Mouse (Mus musculus) megakaryocyte, adult 5-6 weeks (primary cell): ENCODE measurements at regions not wholly inside any gene's neighbourhood (a gene's known extent, or its start where the extent isn't known, plus 50 kb on each side); places are given as distances from the start of the nearest gene placed in this dataset.

ENCODE experiments used
- ATAC-seq: 2 replicates; pipeline ENCODE4 v1.8.0; 2016; ENCODE audit warnings: mild to moderate bottlenecking, inconsistent platforms; ENCODE audit not compliant: poor library complexity, severe bottlenecking

DNA sequence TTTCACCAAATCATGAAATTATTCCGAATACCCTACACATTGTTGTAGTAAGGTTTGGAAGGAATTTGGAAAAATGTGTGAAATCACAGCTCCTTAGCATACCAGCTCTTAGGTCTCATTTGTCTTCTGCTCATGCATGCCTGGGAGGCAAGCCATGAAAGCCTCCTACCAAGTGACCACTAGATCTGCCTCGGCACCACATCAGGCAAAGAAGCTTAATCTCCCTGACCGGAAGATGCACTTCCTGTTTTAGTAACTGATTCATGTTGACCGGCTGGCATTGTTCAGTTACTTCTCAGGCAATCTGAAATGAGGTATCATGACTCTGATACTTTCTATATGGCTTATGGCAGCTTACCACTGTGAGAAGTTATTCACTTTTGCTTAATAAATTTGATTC is 345.2 kb upstream of the Camk1g start:
- ATAC-seq, result no peak

DNA sequence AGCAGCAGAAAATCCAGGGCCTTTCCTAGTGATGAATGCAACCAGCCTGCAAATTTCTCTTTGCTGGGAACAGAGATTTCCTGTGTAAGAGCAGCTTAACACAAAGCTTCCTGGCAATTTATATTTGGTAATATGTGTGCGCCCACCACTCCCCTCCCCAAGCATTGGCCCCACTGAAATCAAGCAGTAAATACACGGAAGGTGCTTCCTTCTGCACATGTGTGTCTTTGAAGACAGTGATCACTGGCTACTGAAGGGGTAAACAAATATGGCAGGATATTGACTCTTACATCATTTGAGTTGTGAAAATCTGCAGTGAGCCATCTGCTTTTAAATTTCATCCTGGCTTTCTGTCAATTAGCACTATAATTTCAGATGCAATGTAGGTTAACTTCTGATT is 344.5 kb upstream of the Camk1g start:
- no peak for ATAC-seq

DNA sequence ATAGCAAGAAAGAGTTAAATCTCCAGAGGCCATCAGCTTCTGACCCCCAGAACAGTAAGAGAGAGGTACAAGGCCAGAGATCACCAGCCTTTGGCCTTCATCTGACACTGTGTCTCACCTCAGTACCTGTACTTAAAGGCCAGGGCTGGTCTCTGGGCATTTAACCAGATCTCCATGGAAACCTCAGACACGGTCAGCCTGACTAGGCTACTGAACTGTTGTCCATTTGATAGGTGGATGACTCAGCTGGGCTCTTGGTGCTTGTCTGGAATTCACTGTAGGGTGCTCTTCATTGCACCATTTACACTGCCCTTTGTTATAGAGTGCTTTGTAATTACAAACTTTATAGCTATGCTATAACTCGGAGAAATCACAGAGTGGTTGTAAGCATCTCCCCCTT is 335.1 kb upstream of the Camk1g start:
- no peak for ATAC-seq

DNA sequence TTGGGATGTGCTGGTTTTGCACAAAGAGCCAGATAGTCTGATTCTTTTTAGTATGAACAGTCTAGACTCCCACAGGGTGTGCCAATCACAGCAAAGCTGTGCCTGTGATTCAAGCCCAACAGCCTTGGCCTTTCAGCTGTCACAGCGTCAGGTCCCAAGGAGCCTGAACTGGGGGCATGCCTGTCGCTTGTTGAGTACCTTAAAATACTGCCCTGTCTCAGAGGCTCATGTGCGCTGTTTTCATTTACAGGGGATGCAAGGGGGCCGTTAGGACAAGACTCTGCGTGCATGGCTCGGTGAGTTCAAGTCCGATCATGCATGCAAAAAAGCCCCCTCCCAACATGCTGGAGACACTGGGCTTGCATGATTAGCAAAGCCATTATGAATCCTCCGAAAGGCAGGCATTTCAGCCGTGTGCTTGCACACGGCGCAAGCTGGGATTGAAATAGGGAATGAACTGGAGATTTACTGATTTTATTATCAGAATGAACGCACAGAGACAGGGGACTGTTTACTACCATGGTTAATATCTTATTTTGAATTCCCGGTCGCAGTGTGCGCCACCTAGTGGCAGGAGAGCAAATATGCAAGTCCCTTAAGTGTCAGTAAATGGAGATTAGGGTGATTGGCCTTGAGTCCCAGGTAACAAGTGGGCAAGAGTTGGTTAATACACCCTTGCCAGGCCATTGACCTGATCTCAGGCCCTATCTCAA is 332.8 kb upstream of the Camk1g start:
- ATAC-seq, result peak; percentile 67

DNA sequence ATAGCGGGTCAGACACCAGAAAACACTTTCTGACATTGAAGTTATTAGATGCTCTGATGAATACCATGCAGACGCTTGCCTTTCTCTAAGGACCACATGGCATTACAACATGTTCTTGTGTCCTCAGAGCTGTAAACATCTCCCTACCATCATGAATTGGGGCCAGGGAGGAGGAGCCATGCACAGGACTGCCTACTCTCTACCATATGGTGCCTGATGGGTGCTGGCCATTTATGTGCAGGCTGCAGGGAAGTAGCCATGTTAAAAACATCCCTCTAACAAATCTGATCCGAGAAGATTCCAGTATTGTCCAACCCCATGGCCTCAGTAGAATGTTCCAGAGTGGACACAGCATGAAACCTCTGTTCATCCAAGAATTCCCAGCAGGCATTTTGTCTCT is 330.1 kb upstream of the Camk1g start:
- no peak for ATAC-seq

DNA sequence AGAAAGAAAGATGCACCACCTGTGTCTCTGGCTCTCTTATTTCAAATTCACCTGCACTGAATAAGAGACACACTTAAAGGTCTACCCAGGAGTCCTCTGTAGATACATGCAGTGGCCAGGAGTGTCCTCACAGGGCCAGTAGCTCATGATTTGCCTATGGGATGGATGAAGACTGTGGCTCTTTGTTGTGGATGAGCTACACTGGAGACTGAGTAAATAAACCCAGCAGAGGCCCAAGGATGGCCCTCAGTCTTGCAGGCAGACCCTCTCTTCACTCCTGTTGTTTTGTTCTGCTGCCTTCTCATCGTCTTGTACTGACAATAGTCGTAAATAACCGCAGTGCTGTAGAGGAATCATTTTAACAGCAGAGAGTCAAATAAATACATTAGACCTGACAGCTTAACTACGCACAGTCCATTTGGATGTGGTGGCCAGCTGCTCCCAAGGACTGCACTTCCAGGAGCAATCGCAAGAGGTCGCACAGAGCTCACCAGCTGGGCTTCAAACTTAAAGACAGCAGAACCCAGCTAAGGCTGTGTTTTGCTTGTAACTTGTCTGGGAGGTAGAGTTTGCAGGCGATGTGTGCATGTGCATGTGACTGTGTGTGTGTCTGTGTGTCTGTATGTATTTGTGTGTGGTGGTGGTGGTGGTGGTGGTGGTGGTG is 328.6 kb upstream of the Camk1g start:
- ATAC-seq, result peak; percentile 68

DNA sequence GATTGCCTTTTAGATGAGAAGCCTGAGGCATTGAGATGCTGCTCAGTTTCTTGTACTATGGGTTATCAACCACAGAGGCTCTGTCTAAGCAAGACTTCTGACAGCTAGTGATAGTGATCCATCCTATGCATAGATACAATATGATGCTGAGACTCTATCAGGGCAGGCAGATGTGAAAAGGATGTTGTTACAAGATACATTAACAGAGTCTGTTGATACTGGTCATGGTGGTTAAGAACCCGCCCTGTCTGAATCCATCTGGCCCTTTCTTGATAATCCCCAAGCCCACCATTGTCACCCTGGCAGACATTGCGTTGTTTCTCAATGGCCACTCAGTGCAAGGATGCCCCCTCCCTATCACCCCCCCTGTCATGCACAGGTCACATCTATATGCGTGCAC is 327.8 kb upstream of the Camk1g start:
- no peak for ATAC-seq

DNA sequence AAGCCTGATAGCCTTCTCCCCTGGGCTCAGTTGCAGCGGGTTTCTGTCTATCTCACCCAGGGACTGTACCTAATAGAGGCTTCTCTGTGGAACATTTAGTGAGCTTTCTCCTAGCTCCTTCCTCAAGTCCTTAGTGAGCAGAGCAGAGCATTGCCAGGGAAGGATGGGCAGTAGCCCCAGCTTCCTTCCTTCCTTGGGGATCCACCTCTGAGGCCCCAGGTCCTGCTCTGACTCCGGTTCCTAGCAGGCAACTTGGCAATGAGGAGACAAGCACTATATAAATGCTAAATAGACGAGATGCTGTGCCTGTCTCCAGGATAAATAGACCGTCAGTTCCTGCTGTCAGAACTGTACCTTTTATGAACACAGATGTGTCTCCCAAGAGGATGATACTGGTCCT is 326.9 kb upstream of the Camk1g start:
- no peak for ATAC-seq

DNA sequence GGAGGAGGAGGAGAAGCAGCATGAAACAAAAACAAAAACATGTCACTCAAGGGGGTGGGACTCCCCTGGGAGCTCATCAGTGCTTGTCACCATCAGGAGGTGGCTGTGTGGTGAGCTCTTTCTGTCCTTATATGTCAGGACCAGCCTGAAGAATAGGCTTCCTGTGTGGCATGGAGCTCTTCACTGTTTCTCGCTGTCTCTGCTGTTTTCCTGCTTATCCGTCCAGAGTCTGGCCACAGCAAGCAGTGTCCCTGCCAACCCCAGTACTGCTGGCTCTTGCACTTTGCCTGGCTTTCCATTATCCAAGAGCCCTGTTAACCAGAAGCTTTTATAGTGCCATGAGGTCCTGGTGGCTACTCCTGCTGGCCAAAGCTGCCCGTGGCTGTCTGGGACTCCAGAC is 322.9 kb upstream of the Camk1g start:
- no peak for ATAC-seq

DNA sequence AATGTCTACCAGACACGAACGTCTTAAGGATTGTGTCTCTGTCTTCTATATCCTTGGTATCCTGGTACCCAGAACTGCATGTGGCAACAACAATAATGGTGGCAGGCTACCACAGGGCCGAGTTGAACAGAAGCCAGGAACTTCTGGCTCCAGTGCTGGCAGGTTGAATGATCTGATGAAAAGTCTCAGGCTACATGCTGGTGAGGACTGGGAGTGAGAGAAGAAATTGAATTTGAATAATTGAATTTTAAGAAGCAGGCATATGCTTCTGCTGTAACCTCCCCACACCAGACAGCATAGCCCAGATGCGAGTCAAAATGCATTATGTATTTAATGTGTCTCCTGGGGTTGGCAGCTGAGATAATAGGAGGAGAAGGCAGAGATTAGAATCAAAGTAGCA is 319.5 kb upstream of the Camk1g start:
- no peak for ATAC-seq

DNA sequence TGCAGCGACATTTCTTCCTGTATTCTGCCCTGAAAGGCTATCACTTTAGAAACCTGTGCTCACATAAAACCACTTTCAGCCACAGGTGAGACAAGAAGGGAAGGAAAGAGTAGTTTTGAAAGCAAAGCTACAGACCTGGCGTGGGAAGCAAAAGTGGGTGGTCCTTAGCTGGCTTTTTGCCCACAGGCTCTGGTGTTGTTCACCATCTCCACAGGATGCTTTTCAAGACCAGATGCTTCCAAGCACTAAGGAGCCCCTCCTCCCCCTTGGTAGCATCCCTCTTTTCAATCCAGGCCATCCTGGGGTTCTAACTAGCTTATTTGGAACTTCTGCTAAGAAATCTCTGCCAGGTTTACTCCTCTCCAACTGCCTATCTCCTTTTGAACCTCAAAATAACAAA is 312.8 kb upstream of the Camk1g start:
- no peak for ATAC-seq

DNA sequence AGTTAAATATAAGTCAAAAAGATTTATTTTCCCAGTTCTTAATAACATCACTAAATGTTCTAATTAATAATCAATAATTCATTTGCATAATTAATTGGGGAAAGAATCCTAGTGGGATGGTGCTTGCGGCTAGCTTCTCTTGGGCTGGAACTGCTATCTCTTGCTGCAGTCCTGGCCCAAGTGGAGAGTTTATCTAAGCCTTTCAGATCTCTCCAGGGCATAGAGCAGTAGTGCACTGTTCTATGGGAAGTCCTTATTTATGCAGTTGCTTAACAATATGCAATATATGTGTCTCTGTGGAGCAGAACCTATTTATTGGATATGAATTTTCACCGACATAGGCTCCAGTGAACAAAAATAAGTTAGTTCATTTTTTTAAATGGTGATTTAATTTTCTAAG is 308.4 kb upstream of the Camk1g start:
- ATAC-seq, result no peak

DNA sequence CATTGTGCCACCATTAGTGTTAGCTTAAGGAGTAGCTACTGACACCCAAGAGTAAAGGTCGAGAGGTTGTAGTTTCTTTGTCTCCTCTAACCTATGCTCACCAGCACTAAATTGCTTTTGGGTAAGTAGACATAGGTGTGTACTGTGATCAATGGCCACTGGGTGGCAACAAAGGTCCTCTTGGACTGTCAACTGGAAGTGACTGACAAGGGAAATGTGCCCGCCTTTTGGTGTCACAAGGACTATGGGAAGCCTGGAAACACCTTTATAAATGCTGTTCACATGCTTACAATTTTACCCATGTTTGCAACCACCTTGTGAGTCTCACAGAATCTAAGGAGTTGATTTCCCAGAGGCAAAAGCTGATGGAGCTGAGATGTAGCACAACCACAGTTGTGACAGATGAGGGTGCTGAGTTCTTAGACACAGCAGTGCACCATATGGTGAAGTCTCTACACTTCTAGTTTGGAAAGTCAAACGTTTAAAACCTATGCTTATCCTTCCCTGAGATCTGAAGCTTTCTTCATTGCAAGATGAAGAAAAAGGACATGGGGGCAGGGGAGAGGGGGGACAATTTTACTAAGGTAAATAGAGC is 303.2 kb upstream of the Camk1g start:
- peak; percentile 30; the same call in 1 of the 2 replicates for ATAC-seq

DNA sequence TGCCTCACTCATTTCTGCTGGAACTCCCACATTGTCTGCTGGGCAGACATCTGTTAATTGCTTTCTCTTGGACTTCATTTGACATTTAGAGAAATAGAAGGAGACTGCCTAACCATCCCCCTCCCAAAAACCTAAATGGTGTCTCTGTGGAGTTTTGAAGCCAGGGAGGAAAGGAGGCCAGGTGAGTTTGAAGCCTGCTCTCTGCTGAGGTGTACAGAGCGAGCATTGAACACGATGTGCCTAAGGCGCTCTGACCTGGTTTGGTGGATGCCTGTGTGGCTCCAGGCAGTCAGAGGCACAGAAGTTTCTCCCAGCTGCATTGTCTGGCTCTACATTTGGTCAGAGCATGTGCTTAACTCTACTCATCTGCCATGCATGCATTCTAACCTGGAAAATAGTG is 302.6 kb upstream of the Camk1g start:
- no peak for ATAC-seq

DNA sequence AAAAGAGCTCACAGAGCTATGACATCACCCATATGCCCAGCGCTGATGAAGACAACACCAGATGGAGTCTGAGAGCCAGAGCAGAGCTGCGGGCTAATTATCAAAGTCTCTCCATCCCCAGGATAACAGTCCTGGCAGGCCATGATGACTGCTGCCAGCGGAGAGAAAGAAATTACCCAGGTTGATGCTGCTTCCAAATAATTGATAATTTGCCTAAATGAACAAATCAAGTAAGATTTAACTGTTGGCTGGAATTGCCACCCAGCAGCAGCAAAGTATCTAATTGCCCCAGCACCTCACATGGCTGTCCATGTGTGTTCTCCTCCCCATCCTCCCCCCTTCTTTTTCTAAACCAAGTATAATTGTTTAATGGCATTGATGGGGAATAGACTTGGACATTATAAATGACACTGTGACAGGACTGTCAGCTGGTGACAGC is 301.7 kb upstream of the Camk1g start:
- ATAC-seq, result no peak

DNA sequence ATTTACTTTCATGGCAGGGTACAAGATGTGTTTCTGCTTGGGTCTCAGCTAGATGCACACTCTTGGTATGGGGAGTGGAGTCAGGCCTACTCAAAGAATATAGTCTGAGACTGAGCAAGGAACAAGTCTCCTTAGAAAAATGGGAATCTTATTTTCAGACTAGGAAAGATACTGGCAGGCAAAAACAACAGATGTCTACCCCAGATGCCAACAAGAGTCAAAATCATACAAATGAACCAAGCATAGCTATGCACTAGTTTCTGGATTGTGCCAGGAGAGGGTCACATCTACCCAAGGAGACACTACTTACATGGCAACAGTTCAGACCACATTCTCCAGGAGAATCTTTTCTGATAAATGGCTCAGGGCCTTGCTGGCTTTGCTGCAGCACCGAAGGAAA is 300.9 kb upstream of the Camk1g start:
- no peak for ATAC-seq

DNA sequence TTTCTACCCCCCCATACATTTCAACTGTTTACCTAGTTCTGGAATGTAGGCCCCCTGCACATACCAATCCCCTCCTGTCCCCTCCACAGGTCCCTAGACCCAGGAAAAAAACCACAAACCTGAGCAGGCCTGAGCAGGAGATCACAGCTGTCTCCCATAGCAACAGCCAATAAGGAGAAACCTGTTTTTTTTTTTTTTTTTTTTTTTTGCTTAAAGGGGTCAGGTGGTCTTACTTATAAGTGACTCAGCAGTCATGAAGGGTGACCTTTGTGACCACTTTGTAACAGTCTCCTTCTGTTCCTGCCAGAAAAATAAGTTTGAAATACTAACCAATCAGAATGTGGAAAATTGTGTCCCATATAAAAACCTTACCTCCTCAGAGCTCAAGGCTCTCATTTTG is 299.9 kb upstream of the Camk1g start:
- no peak for ATAC-seq

DNA sequence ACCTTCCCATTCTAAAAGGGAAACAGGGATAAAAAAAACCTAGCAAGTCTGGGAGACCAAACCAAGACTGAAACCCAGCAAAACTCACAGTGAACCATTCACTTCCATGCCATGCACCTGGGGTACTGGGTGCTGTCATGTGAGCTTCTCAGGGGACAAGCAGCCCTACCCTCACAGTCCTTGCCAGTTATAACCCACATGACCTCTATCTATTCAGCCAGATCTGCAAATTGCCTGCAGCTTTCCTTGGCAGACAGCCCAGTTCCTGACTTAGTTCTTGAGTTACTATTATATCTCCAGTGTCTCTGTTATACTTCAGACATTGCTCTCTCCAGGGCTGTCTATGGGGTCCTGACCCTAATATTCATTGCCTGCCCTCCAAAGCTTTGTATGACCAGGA is 298.7 kb upstream of the Camk1g start:
- ATAC-seq, result no peak

DNA sequence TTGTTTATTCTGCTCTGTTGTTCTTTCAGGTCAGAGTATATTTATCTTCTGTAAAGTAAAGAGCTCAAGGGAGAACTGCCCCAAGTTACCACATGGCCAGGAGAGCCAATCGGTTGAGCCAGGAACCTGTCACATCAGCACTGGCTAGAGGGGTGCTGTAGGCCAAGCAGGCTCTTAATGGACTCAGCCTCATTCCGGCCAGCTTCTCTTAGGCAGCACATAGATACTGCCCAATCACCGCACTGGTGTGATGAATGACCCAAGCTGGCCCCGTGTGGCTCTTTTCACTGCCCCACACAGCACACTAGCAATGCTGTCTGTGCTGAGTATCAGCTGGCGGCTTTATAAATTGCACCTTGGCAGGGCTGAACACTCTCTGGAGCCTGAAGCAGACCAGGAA is 295.8 kb upstream of the Camk1g start:
- ATAC-seq, result 0 out of 2 replicates have a peak, but pooled peaks have one; percentile 4

DNA sequence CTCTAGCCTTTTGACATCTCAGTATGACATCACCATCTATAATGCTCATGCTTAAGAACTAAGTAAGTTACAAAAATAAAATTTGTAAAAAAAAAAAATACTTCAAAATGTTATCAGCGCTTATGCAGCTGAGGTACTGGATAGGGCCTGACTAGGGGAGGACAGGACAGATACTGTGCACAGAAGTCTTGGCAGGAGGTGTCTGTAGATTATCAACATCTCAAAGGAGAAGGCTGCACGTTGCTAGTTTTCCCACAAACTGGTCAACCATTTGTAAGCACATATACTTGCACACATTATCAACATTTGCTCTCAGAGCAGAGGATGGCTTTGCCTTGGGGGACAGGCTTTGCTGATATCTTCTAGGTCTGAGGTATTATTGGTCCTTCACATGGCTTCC is 294.5 kb upstream of the Camk1g start:
- ATAC-seq, result peak; percentile 39

DNA sequence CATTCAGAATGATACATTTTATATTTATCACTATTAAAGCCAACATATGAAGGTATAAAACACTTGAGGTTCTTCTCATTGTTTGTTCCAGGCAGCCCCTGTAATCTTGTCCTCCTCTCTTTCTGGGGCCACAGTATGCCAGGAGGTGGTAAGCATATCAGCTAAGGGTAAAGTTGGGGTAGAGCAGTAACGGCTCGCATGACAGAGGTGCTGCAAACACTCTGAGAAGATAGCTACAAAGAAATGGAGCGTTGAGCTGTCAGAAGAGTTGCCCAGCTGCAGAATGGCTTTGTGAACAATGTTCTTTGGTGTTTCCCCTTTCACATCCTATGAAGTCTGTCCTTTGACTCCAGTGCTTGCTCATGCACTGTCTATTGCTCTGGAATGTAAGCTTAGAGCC is 293.5 kb upstream of the Camk1g start:
- ATAC-seq, result no peak

DNA sequence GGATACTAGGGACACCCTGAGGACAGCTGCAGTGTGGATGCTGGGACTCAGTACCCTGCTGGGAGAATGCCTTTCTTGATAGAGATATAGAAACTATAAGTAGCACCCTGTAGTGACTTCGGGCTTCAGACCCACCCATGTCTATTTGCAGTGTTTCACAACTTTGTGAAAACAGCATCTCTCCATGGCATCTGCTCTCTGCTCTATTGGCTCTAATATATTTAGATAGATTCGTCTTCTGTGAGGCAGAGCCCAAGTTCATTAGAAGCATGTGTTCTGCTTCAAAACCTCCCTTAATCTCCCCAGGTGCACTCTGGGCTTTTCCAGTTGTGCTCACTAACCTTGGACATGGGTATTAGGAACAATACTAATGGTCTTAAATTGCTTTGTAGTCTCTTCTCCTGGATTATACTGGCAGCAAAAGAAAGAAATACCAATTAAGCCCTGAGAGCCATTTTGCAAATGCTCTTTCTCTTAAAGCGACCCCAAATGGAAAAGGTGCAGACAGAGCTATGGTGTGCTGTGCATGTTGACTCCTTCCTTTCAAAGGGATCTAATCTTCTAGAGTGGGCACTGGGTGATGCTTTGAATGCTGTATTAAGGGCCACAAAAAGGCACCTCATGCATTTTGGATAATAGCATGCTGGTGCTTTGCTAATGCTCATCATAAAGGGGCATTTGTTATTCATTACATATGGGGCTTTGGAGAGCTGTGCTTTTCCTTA is 292.2 kb upstream of the Camk1g start:
- no peak for ATAC-seq
